Mouse (Mus musculus): ENCODE measurements around the gene Prl7a1. TPM values are rescaled to one million over a fixed set of nuclear protein-coding genes. Genes with fewer than 3 reads are reported as not detected.

The Prl7a1 gene
- polyA plus RNA-seq (2012; rRNA removed): not detected in 2 replicates

GRCm38 (mm10) chr13:27642393-27642792 lies at the start of gene Prl7a1:
Gene Prl7a1 (minus strand): TSS chr13:27642493.

GRCm38 (mm10) chr13:27667936-27668335 lies 25.6 kb upstream of the Prl7a1 start, which contains the start of gene Prl7a2:
Gene Prl7a2 (minus strand): TSS chr13:27668036.

GRCm38 (mm10) chr13:27610482-27610881 lies 31.8 kb downstream of the Prl7a1 start, which contains the start of gene Prl7b1:
Gene Prl7b1 (minus strand): TSS chr13:27610582.

Other genes with a start within 250 kb of the Prl7a1 start
- 0.11 TPM in 1 of 2 replicates, not detected in the other for gene Prl8a6, start 203.8 kb downstream of the Prl7a1 start, polyA plus RNA-seq (2012; rRNA removed)
- 0.20 TPM in 1 of 2 replicates, not detected in the other for gene Prl8a8, start 129.3 kb downstream of the Prl7a1 start, polyA plus RNA-seq (2012; rRNA removed)
- 0.58 TPM in 1 of 2 replicates, not detected in the other for gene Prl8a9, start 77.9 kb downstream of the Prl7a1 start, polyA plus RNA-seq (2012; rRNA removed)
- gene Prl8a1, start 60.3 kb downstream of the Prl7a1 start, polyA plus RNA-seq (2012; rRNA removed): not detected in 2 replicates
- gene Prl7b1, start 31.9 kb downstream of the Prl7a1 start, polyA plus RNA-seq (2012; rRNA removed): not detected in 2 replicates
- gene Prl7a2, start 25.5 kb upstream of the Prl7a1 start, polyA plus RNA-seq (2012; rRNA removed): 0.25 TPM in 1 of 2 replicates, not detected in the other
- gene Prl7d1, start 74.2 kb upstream of the Prl7a1 start, polyA plus RNA-seq (2012; rRNA removed): 0.06 TPM in 1 of 2 replicates, not detected in the other
- gene Prl7c1, start 138.3 kb upstream of the Prl7a1 start, polyA plus RNA-seq (2012; rRNA removed): not detected in 2 replicates
- not detected in 2 replicates for gene Prl2a1, start 159.2 kb upstream of the Prl7a1 start, polyA plus RNA-seq (2012; rRNA removed)
- gene Prl2c1, start 206.8 kb upstream of the Prl7a1 start, polyA plus RNA-seq (2012; rRNA removed): not detected in 2 replicates